Mouse (Mus musculus) hindbrain, embryonic 12.5 days (tissue): ENCODE results near the gene Sgsm1. TPM values are rescaled to one million over a fixed set of nuclear protein-coding genes. Genes with fewer than 3 reads are reported as not detected.

Experiments used
- ATAC-seq: fragments of 200-750 bp; cut with Nextera tagmentation; 2 replicates; pipeline ENCODE4 v1.8.0; 2017; ENCODE audit warnings: moderate TSS enrichment; ENCODE audit not compliant: low FRiP score
- H3K27ac ChIP-seq: fragments of 300-500 bp; sonication (generic); 2 replicates; pipeline ENCODE4 v1.5.1; 2016; ENCODE audit warnings: mild to moderate bottlenecking
- H3K27me3 ChIP-seq: fragments of 300-500 bp; sonication (generic); 2 replicates; pipeline ENCODE4 v1.6.1; 2016; ENCODE audit warnings: mild to moderate bottlenecking
- H3K36me3 ChIP-seq: fragments of 300-500 bp; sonication (generic); 2 replicates; pipeline ENCODE4 v1.6.1; 2016; ENCODE audit warnings: mild to moderate bottlenecking
- H3K4me1 ChIP-seq: fragments of 300-500 bp; sonication (generic); 2 replicates; pipeline ENCODE4 v1.6.1; 2016
- H3K4me2 ChIP-seq: fragments of 300-500 bp; sonication (generic); replicated peaks from 2 replicates; pipeline ENCODE4 v1.6.1; 2016; ENCODE audit warnings: mild to moderate bottlenecking
- H3K4me3 ChIP-seq: fragments of 300-500 bp; sonication (generic); 2 replicates; pipeline ENCODE4 v1.5.1; 2016; ENCODE audit warnings: mild to moderate bottlenecking
- H3K9ac ChIP-seq: fragments of 300-500 bp; sonication (generic); 2 replicates; pipeline ENCODE4 v1.6.1; 2016; ENCODE audit warnings: mild to moderate bottlenecking, moderate library complexity
- H3K9me3 ChIP-seq: fragments of 300-500 bp; sonication (generic); replicated peaks from 2 replicates; pipeline ENCODE4 v1.6.1; 2016; ENCODE audit warnings: mild to moderate bottlenecking
- WGBS: fragments of 180-500 bp; shearing (Covaris S2); methylation state at CpG from one replicate; pipeline ENCODE4 v1.1.7; 2016; 5-methylcytosine and 5-hydroxymethylcytosine counted together
- polyA plus RNA-seq: library from polyadenylated mRNA; unstranded; fragments of >200 nt; fragmentation: Nextera tagmentation; extraction: Ambion mirVana; gene quantifications from 2 replicates; pipeline ENCODE4 v1.2.1, GENCODE M21; 2016

Gene Sgsm1
- polyA plus RNA-seq, 1 experiment from 2014 or later = 11.6 TPM

- H3K27me3 ChIP-seq = peaks cover 27% of the 10 kb centered on the region
- 2% methylated on average over 25 of the region's 25 CpGs for WGBS
- peaks cover 45% of the 10 kb centered on the region for H3K4me1 ChIP-seq
- ATAC-seq = peak; percentile 81
- H3K4me2 ChIP-seq = peak overlapping the region; percentile 57
- peak overlapping the region; percentile 47; the same call in 1 of the 2 replicates for H3K9ac ChIP-seq
- peak overlapping the region; percentile 90 for H3K27ac ChIP-seq
- H3K9me3 ChIP-seq = no peaks in the 10 kb centered on the region
- H3K4me3 ChIP-seq = peak overlapping the region; percentile 26
- no peaks in the 10 kb centered on the region for H3K36me3 ChIP-seq
These were observed 3.7 kb downstream of the Sgsm1 start for GRCm38 (mm10) chr5:113306750-113307477.

- Histone ChIP-seq H3K27ac (no peak overlapping the region), H3K4me1 (peaks cover 40% of the 10 kb centered on the region)
These were observed 6.1 kb downstream of the Sgsm1 start for GRCm38 (mm10) chr5:113304527-113304926.

GRCm38 (mm10) chr5:113301841-113302240 lies 8.7 kb downstream of the Sgsm1 start:
- no peaks in the 10 kb centered on the region for H3K9me3 ChIP-seq
- 0 out of 2 replicates have a peak overlapping the region, but pooled peaks have one; percentile 18 for H3K9ac ChIP-seq
- H3K4me2 ChIP-seq = no peak overlapping the region
- H3K4me1 ChIP-seq = peaks cover 14% of the 10 kb centered on the region
- ATAC-seq = no peak
- no peaks in the 10 kb centered on the region for H3K36me3 ChIP-seq
- peaks cover 36% of the 10 kb centered on the region for H3K27me3 ChIP-seq
- H3K4me3 ChIP-seq = no peak overlapping the region
- 16% methylated on average over 13 of the region's 13 CpGs for WGBS
- no peak overlapping the region for H3K27ac ChIP-seq

More at GRCm38 (mm10) chr5:113304527-113304926, 6.1 kb downstream of the Sgsm1 start:
- no peaks in the 10 kb centered on the region for H3K9me3 ChIP-seq
- H3K9ac ChIP-seq = no peak overlapping the region
- ATAC-seq = no peak
- no peak overlapping the region for H3K4me3 ChIP-seq
- H3K4me2 ChIP-seq = no peak overlapping the region
- WGBS = 89% methylated on average over 5 of the region's 5 CpGs
- no peaks in the 10 kb centered on the region for H3K36me3 ChIP-seq
- peaks cover 24% of the 10 kb centered on the region for H3K27me3 ChIP-seq

- ATAC-seq = no peak
- H3K9ac ChIP-seq = no peak overlapping the region
- H3K4me1 ChIP-seq = peaks cover 3% of the 10 kb centered on the region; the same call in 1 of the 2 replicates
- H3K9me3 ChIP-seq = no peaks in the 10 kb centered on the region
- no peaks in the 10 kb centered on the region for H3K36me3 ChIP-seq
- no peak overlapping the region for H3K27ac ChIP-seq
- H3K4me2 ChIP-seq = no peak overlapping the region
- no peak overlapping the region for H3K4me3 ChIP-seq
- WGBS = 79% methylated on average over 22 of the region's 22 CpGs
- H3K27me3 ChIP-seq = peaks cover 36% of the 10 kb centered on the region
These were observed 10.3 kb downstream of the Sgsm1 start for GRCm38 (mm10) chr5:113300148-113300889.

GRCm38 (mm10) chr5:113299433-113299832 lies 11.2 kb downstream of the Sgsm1 start:
- peaks cover 3% of the 10 kb centered on the region; the same call in 1 of the 2 replicates for H3K4me1 ChIP-seq
- ATAC-seq = no peak
- no peaks in the 10 kb centered on the region for H3K36me3 ChIP-seq
- WGBS = 44% methylated on average over 9 of the region's 9 CpGs
- H3K9me3 ChIP-seq = no peaks in the 10 kb centered on the region
- H3K4me3 ChIP-seq = no peak overlapping the region
- no peak overlapping the region for H3K4me2 ChIP-seq
- H3K27me3 ChIP-seq = peaks cover 36% of the 10 kb centered on the region
- no peak overlapping the region for H3K9ac ChIP-seq
- no peak overlapping the region for H3K27ac ChIP-seq

- Histone ChIP-seq H3K4me3 (no peak overlapping the region), H3K27ac (no peak overlapping the region), H3K27me3 (peaks cover 36% of the 10 kb centered on the region), H3K9ac (no peak overlapping the region), H3K4me1 (peaks cover 3% of the 10 kb centered on the region; the same call in 1 of the 2 replicates), H3K4me2 (no peak overlapping the region), H3K36me3 (no peaks in the 10 kb centered on the region), H3K9me3 (no peaks in the 10 kb centered on the region)
- ATAC-seq = no peak
- 71% methylated on average over 6 of the region's 6 CpGs for WGBS
These were observed 11.8 kb downstream of the Sgsm1 start for GRCm38 (mm10) chr5:113298826-113299225.

- WGBS = 28% methylated on average over 12 of the region's 12 CpGs
- no peak overlapping the region for H3K4me3 ChIP-seq
- peaks cover 36% of the 10 kb centered on the region for H3K27me3 ChIP-seq
- no peak for ATAC-seq
- no peak overlapping the region for H3K27ac ChIP-seq
- H3K4me1 ChIP-seq = peaks cover 3% of the 10 kb centered on the region; the same call in 1 of the 2 replicates
- no peak overlapping the region for H3K4me2 ChIP-seq
- H3K9ac ChIP-seq = no peak overlapping the region
- H3K9me3 ChIP-seq = no peaks in the 10 kb centered on the region
- no peaks in the 10 kb centered on the region for H3K36me3 ChIP-seq
These were observed 12.5 kb downstream of the Sgsm1 start for GRCm38 (mm10) chr5:113298040-113298439.

- H3K27ac ChIP-seq = no peak overlapping the region
- H3K36me3 ChIP-seq = no peaks in the 10 kb centered on the region
- H3K9ac ChIP-seq = no peak overlapping the region
- WGBS = 54% methylated on average over 4 of the region's 4 CpGs
- ATAC-seq = no peak
- H3K4me3 ChIP-seq = no peak overlapping the region
- H3K4me2 ChIP-seq = no peak overlapping the region
- peaks cover 37% of the 10 kb centered on the region for H3K27me3 ChIP-seq
- H3K4me1 ChIP-seq = peaks cover 11% of the 10 kb centered on the region
- H3K9me3 ChIP-seq = no peaks in the 10 kb centered on the region
These were observed 14.8 kb downstream of the Sgsm1 start for GRCm38 (mm10) chr5:113295791-113296190.

- H3K4me3 ChIP-seq = no peak overlapping the region
- H3K27ac ChIP-seq = no peak overlapping the region
- WGBS = 88% methylated on average over 5 of the region's 5 CpGs
- no peak overlapping the region for H3K4me2 ChIP-seq
- H3K36me3 ChIP-seq = no peaks in the 10 kb centered on the region
- peaks cover 40% of the 10 kb centered on the region for H3K27me3 ChIP-seq
- peaks cover 11% of the 10 kb centered on the region for H3K4me1 ChIP-seq
- no peak overlapping the region for H3K9ac ChIP-seq
- H3K9me3 ChIP-seq = no peaks in the 10 kb centered on the region
- ATAC-seq = no peak
These were observed 16.0 kb downstream of the Sgsm1 start for GRCm38 (mm10) chr5:113294575-113294974.

GRCm38 (mm10) chr5:113293446-113293845 lies 17.1 kb downstream of the Sgsm1 start:
- Histone ChIP-seq H3K9me3 (no peaks in the 10 kb centered on the region), H3K36me3 (no peaks in the 10 kb centered on the region), H3K4me1 (peaks cover 11% of the 10 kb centered on the region), H3K9ac (no peak overlapping the region), H3K27ac (no peak overlapping the region), H3K4me2 (no peak overlapping the region), H3K27me3 (peaks cover 40% of the 10 kb centered on the region), H3K4me3 (no peak overlapping the region)
- no peak for ATAC-seq
- WGBS = 86% methylated on average over 4 of the region's 4 CpGs

GRCm38 (mm10) chr5:113292832-113293231 lies 17.8 kb downstream of the Sgsm1 start:
- ATAC-seq = no peak
- Histone ChIP-seq H3K4me3 (no peak overlapping the region), H3K27me3 (peaks cover 40% of the 10 kb centered on the region), H3K9ac (no peak overlapping the region), H3K27ac (no peak overlapping the region), H3K4me2 (no peak overlapping the region), H3K9me3 (no peaks in the 10 kb centered on the region), H3K4me1 (peaks cover 11% of the 10 kb centered on the region), H3K36me3 (no peaks in the 10 kb centered on the region)
- 58% methylated on average over 8 of the region's 8 CpGs for WGBS

- H3K4me3 ChIP-seq = no peak overlapping the region
- no peaks in the 10 kb centered on the region for H3K36me3 ChIP-seq
- H3K4me2 ChIP-seq = no peak overlapping the region
- no peaks in the 10 kb centered on the region for H3K9me3 ChIP-seq
- peaks cover 13% of the 10 kb centered on the region for H3K4me1 ChIP-seq
- peaks cover 40% of the 10 kb centered on the region for H3K27me3 ChIP-seq
- no peak overlapping the region for H3K9ac ChIP-seq
- 10% methylated on average over 8 of the region's 8 CpGs for WGBS
- no peak for ATAC-seq
- no peak overlapping the region for H3K27ac ChIP-seq
These were observed 18.4 kb downstream of the Sgsm1 start for GRCm38 (mm10) chr5:113292179-113292578.
